Mouse (Mus musculus) cerebellum, adult 2 months (tissue): ENCODE data around the gene Spem2. TPM values are rescaled to one million over a fixed set of nuclear protein-coding genes. Genes with fewer than 3 reads are reported as not detected.

Source experiments
- DNase-seq, 2 experiments: peaks; one replicate each; pipeline ENCODE4 v3.0.0; 2021
- H3K27ac ChIP-seq: fragments of 200-500 bp; 2 replicates; pipeline ENCODE4 v1.5.1; 2012; ENCODE audit warnings: low read length, control low read depth, inconsistent platforms; ENCODE audit not compliant: insufficient read depth
- H3K27me3 ChIP-seq: fragments of 200-500 bp; 2 replicates; pipeline ENCODE4 v1.6.1; 2012; ENCODE audit warnings: inconsistent platforms, mild to moderate bottlenecking, low read length, moderate library complexity; ENCODE audit not compliant: control insufficient read depth, insufficient read depth
- H3K4me1 ChIP-seq: fragments of 200-500 bp; 2 replicates; pipeline ENCODE4 v1.6.1; 2011; ENCODE audit warnings: low read length; ENCODE audit not compliant: control insufficient read depth, insufficient read depth
- H3K4me3 ChIP-seq: fragments of 200-500 bp; replicated peaks from 2 replicates; pipeline ENCODE3; 2011; ENCODE audit warnings: mild to moderate bottlenecking, low read depth, low read length, control low read depth; ENCODE audit not compliant: insufficient read depth
- CTCF ChIP-seq: fragments of 200-500 bp; IDR thresholded peaks from 2 replicates; pipeline ENCODE4 v1.5.1; 2011; ENCODE audit warnings: low read depth, mild to moderate bottlenecking, control low read depth, low read length, moderate library complexity, borderline replicate concordance; ENCODE audit not compliant: insufficient read depth
- POLR2A ChIP-seq: fragments of 200-500 bp; IDR thresholded peaks from 2 replicates; pipeline ENCODE4 v1.6.1; 2011; ENCODE audit warnings: low read length, control low read depth, borderline replicate concordance; ENCODE audit not compliant: insufficient read depth
- whole genome bisulfite sequencing: fragments of 180-500 bp; shearing (Covaris S2); methylation state at CpG from one replicate; pipeline ENCODE4 v1.1.7; 2018; 5-methylcytosine and 5-hydroxymethylcytosine counted together
- polyA plus RNA-seq: library from polyadenylated mRNA; depleted of rRNA; stranded (reverse); fragments of >200 nt; gene quantifications from 2 replicates; pipeline ENCODE4 v1.2.3, GENCODE M21; 2012

Gene Spem2
- polyA plus RNA-seq, 1 experiment, result not detected

- Histone ChIP-seq H3K27ac (no peak within 1 kb of the TSS), H3K4me3 (peak within 1 kb of the TSS; percentile 54), H3K4me1 (peaks cover 7% of the 10 kb centered on the region; the same call in 1 of the 2 replicates), H3K27me3 (peaks cover 1% of the 10 kb centered on the region; the same call in 1 of the 2 replicates)
- TF ChIP-seq POLR2A, result no peak
- DNase-seq, result no peak
- 3% methylated on average over 33 of the region's 33 CpGs for WGBS
These were observed 16.8 kb downstream of the Spem2 start, which contains the start of gene Fgf11 for GRCm38 (mm10) chr11:69801379-69801977. Fgf11 (minus strand) TSS chr11:69801857.

DNA sequence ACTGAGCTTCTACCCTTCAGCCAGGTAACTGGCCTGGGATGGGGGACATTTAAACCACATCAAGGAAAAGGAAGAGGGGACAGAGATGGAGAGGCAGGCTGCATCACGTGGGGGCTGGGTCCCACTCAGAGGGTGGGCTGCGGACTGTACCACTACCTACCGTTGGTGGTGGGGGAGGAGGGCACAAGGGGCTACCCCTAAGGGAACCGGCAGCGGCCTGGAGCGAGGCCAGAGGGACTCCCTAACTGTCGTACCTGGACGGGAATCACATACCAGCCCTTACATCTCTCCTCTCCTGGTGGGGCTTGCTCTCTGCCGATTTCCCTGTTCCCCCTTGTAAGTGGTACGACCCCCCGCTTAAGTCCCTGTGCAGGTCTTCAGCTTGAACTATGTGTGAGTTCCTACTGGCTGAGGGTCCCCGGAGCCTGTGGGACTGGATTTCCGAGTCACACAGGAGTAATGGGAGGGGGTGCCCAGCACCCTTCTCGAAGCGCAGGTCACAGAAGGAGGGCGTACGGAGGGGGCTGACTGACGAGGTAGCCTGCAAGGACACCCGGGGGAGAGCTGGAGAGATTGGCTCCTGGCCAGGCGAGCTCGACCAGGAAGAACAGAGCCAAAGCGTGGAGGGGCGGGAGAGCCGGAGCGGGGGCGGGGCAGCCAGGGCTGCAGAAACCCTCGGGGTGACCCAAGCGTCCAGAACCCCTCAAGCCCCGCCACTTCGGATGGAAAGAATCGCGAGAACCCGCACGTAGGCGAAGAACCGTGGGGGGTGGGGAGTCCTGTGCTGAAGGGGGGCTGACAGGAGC lies 17.7 kb downstream of the Spem2 start:
- Histone ChIP-seq H3K4me1 (peaks cover 7% of the 10 kb centered on the region; the same call in 1 of the 2 replicates), H3K27me3 (peaks cover 1% of the 10 kb centered on the region; the same call in 1 of the 2 replicates), H3K4me3 (peak overlapping the region; percentile 8), H3K27ac (no peak overlapping the region)
- WGBS, result 2% methylated on average over 35 of the region's 36 CpGs
- no peak for DNase-seq
- TF ChIP-seq CTCF (no peak), POLR2A (no peak)

GRCm38 (mm10) chr11:69800138-69800391 lies 18.2 kb downstream of the Spem2 start:
- WGBS, result 8% methylated on average over 11 of the region's 11 CpGs
- Histone ChIP-seq H3K4me1 (peaks cover 7% of the 10 kb centered on the region; the same call in 1 of the 2 replicates), H3K4me3 (no peak overlapping the region), H3K27me3 (peaks cover 1% of the 10 kb centered on the region; the same call in 1 of the 2 replicates), H3K27ac (no peak overlapping the region)
- DNase-seq, result no peak
- TF ChIP-seq CTCF (no peak), POLR2A (no peak)

DNA sequence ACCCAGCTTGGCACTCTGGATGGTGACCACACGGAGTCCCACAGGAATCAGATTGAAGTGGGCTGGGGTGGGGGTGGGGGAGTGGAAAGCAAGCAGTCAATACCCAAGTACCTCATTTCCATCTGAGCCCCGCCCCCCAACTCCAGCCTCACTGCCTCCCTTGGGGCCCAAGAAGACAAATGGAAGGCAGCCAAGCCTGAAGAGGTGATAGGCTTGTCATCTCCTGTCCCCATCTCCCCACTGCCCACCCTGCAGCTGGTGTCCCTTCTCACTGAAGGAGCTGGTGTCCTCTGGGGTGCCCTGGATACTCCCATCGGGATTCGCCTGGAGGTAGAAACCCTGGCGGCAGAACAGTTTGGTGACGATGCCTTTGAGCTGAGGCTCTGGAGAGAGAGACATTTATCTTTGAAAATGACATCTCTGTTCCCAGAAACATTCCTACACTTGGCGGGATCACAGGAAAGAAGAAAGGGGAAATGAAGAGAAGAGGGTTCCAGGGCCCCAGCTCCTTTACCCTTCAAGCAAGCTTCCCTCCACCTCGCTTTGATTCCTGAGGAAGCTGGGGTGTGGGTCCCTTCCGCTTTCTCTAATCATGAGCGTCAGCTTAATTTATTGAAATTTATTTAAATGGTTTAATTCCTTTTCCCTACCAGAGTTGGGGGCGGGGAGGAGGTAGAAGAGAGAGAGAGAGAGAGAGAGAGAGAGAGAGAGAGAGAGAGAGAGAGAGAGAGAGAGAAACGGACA lies 18.7 kb downstream of the Spem2 start:
- Histone ChIP-seq H3K4me1 (peaks cover 7% of the 10 kb centered on the region; the same call in 1 of the 2 replicates), H3K27ac (no peak overlapping the region), H3K4me3 (no peak overlapping the region), H3K27me3 (peaks cover 1% of the 10 kb centered on the region; the same call in 1 of the 2 replicates)
- no peak for TF ChIP-seq POLR2A
- TF ChIP-seq CTCF, result no peak
- WGBS, result 45% methylated on average over 12 of the region's 12 CpGs
- DNase-seq, result no peak

- 85% methylated on average over 7 of the region's 7 CpGs for WGBS
- Histone ChIP-seq H3K4me3 (no peak overlapping the region), H3K27me3 (peaks cover 1% of the 10 kb centered on the region; the same call in 1 of the 2 replicates), H3K27ac (no peak overlapping the region), H3K4me1 (peaks cover 7% of the 10 kb centered on the region; the same call in 1 of the 2 replicates)
- no peak for TF ChIP-seq POLR2A
- TF ChIP-seq CTCF, result no peak
- DNase-seq, result no peak
These were observed 20.3 kb downstream of the Spem2 start for GRCm38 (mm10) chr11:69797924-69798323.

- DNase-seq, result no peak
- no peak overlapping the region for H3K4me3 ChIP-seq
- WGBS, result 4% methylated on average over 13 of the region's 13 CpGs
- H3K27ac ChIP-seq, result no peak overlapping the region
- peaks cover 7% of the 10 kb centered on the region; the same call in 1 of the 2 replicates for H3K4me1 ChIP-seq
- no peaks in the 10 kb centered on the region for H3K27me3 ChIP-seq
- TF ChIP-seq POLR2A (no peak), CTCF (no peak)
These were observed 22.3 kb downstream of the Spem2 start for GRCm38 (mm10) chr11:69795983-69796435.

- peak; percentile 88 to 97 for DNase-seq
- H3K4me3 ChIP-seq, result peak within 1 kb of the TSS; percentile 61
- no peaks in the 10 kb centered on the region for H3K27me3 ChIP-seq
- H3K27ac ChIP-seq, result no peak within 1 kb of the TSS
- WGBS, result 2% methylated on average over 52 of the region's 52 CpGs
- peaks cover 3% of the 10 kb centered on the region; the same call in 1 of the 2 replicates for H3K4me1 ChIP-seq
- TF ChIP-seq CTCF, result no peak
- TF ChIP-seq POLR2A, result peak; percentile 44
These were observed 22.9 kb downstream of the Spem2 start, which contains the start of gene Chrnb1 for GRCm38 (mm10) chr11:69795168-69795982. Chrnb1 (minus strand) TSS chr11:69795943.
